Mouse (Mus musculus) bone marrow, adult 2 months (tissue): ENCODE measurements around the gene Tmem200c. TPM values are rescaled to one million over a fixed set of nuclear protein-coding genes. Genes with fewer than 3 reads are reported as not detected.

Source experiments
- H3K27ac ChIP-seq: fragments of 200-500 bp; 2 replicates; pipeline ENCODE4 v1.5.1; 2012; ENCODE audit warnings: low read depth, mild to moderate bottlenecking, control low read depth, inconsistent platforms, low read length; ENCODE audit not compliant: control insufficient read depth, poor library complexity, insufficient read depth
- H3K4me1 ChIP-seq: fragments of 200-500 bp; 2 replicates; pipeline ENCODE4 v1.6.1; 2011; ENCODE audit warnings: low read length; ENCODE audit not compliant: control insufficient read depth, insufficient read depth
- H3K4me3 ChIP-seq: fragments of 200-500 bp; replicated peaks from 2 replicates; pipeline ENCODE3; 2011; ENCODE audit warnings: mild to moderate bottlenecking, low read depth, low read length, control low read depth; ENCODE audit not compliant: control insufficient read depth
- CTCF ChIP-seq: fragments of 200-500 bp; IDR thresholded peaks from 2 replicates; pipeline ENCODE4 v1.5.1; 2011; ENCODE audit warnings: low read length, control low read depth; ENCODE audit not compliant: control insufficient read depth, insufficient read depth
- POLR2A ChIP-seq: fragments of 200-500 bp; IDR thresholded peaks from 2 replicates; pipeline ENCODE4 v1.6.1; 2011; ENCODE audit warnings: low read depth, mild to moderate bottlenecking, control low read depth, low read length, borderline replicate concordance; ENCODE audit not compliant: control insufficient read depth
- WGBS: fragments of 180-500 bp; shearing (Covaris S2); methylation state at CpG from one replicate; pipeline ENCODE4 v1.1.7; 2018; 5-methylcytosine and 5-hydroxymethylcytosine counted together
- polyA plus RNA-seq: library from polyadenylated mRNA; stranded (reverse); fragments of >200 nt; gene quantifications from 2 replicates; pipeline ENCODE4 v1.2.4, GENCODE M21; 2011; ENCODE audit warnings: low replicate concordance; ENCODE audit not compliant: missing spikeins, insufficient read depth, insufficient read length

The Tmem200c gene
- polyA plus RNA-seq, 1 experiment: not detected

- no peaks in the 10 kb centered on the region for H3K4me1 ChIP-seq
- 8% methylated on average over 17 of the region's 22 CpGs for WGBS
- no peak overlapping the region for H3K27ac ChIP-seq
- no peak for TF ChIP-seq CTCF
- TF ChIP-seq POLR2A: no peak
- H3K4me3 ChIP-seq: no peak overlapping the region
Observed at GRCm38 (mm10) chr17:68841892-68842252, 15.4 kb downstream of the Tmem200c start.

GRCm38 (mm10) chr17:68845931-68846330, 19.5 kb downstream of the Tmem200c start:
- Histone ChIP-seq H3K4me3 (no peak overlapping the region), H3K4me1 (no peaks in the 10 kb centered on the region), H3K27ac (no peak overlapping the region)
- TF ChIP-seq POLR2A (no peak), CTCF (no peak)
- WGBS: 78% methylated on average over 5 of the region's 5 CpGs

- no peak for TF ChIP-seq CTCF
- no peak for TF ChIP-seq POLR2A
- 77% methylated on average over 6 of the region's 6 CpGs for WGBS
- H3K27ac ChIP-seq: no peak overlapping the region
- H3K4me1 ChIP-seq: no peaks in the 10 kb centered on the region
- no peak overlapping the region for H3K4me3 ChIP-seq
Observed at GRCm38 (mm10) chr17:68848739-68849138, 22.3 kb downstream of the Tmem200c start.

- H3K4me1 ChIP-seq: no peaks in the 10 kb centered on the region
- WGBS: 75% methylated on average over 7 of the region's 7 CpGs
- no peak for TF ChIP-seq POLR2A
- TF ChIP-seq CTCF: no peak
- H3K27ac ChIP-seq: no peak overlapping the region
- H3K4me3 ChIP-seq: no peak overlapping the region
Observed at GRCm38 (mm10) chr17:68852171-68852966, 25.9 kb downstream of the Tmem200c start.

GRCm38 (mm10) chr17:68864175-68864574, 37.8 kb downstream of the Tmem200c start:
- Histone ChIP-seq H3K27ac (no peak overlapping the region), H3K4me1 (no peaks in the 10 kb centered on the region), H3K4me3 (no peak overlapping the region)
- 76% methylated on average over 3 of the region's 3 CpGs for WGBS
- TF ChIP-seq POLR2A: no peak
- no peak for TF ChIP-seq CTCF

DNA sequence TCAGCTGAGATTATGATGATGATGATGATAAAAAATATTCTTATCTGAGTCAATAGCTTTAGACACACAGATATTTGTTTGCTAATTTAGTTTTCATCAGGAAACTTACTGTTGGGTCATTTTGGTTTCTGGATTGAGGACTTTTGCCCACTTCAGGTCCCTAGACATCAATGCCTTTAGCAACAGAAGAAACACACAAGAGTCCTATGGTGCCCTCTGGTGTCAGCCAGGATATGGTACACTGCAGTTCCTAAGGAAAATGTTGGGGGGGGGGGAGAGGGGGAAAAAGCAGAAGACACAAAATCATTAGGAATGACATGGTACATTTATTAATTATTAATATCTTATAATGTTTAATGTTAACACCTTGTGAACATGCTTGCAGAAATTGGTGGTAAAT, 42.0 kb downstream of the Tmem200c start:
- Histone ChIP-seq H3K27ac (no peak overlapping the region), H3K4me3 (no peak overlapping the region), H3K4me1 (no peaks in the 10 kb centered on the region)
- TF ChIP-seq POLR2A (no peak), CTCF (no peak)

GRCm38 (mm10) chr17:68874021-68874420, 47.6 kb downstream of the Tmem200c start:
- no peaks in the 10 kb centered on the region for H3K4me1 ChIP-seq
- TF ChIP-seq CTCF (no peak), POLR2A (no peak)
- H3K4me3 ChIP-seq: no peak overlapping the region
- no peak overlapping the region for H3K27ac ChIP-seq
- WGBS: 62% methylated on average over 8 of the region's 8 CpGs

DNA sequence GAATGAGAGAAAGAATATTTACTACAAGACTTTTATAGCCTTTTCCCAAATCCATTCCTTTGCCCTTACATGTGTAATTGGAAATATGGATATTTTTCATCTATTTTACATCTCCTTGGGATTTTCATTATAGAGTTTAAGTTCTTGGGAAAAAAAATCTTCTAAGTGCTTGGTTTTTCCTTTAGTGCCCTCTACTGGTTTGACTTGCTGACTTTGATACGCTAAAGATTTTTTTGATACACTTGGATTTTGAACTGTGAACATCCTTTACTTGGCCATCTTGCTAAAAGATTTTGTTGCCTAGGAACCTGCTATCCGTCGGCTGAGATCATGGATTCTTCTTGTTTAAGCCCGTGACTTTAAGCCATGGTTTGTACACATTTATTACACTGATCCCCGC, 48.8 kb downstream of the Tmem200c start:
- H3K27ac ChIP-seq: no peak overlapping the region
- 73% methylated on average over 5 of the region's 5 CpGs for WGBS
- no peak overlapping the region for H3K4me3 ChIP-seq
- TF ChIP-seq POLR2A (no peak), CTCF (no peak)
- H3K4me1 ChIP-seq: no peaks in the 10 kb centered on the region
